Mouse (Mus musculus): ENCODE results near the gene Fbln2. TPM values are rescaled to one million over a fixed set of nuclear protein-coding genes. Genes with fewer than 3 reads are reported as not detected.

Gene Fbln2
- polyA plus RNA-seq, 1 experiment: 12.6 TPM

- no peak for DNase-seq
- TF ChIP-seq POLR2A (IDR thresholded peaks at IDR 0.05; ENCODE audit: low read depth, low read length): no peak
- no peak for TF ChIP-seq CTCF (conservative IDR thresholded peaks at IDR 0.05; ENCODE audit: insufficient read depth, insufficient read length, low read depth, low read length)
- no peaks in the 10 kb centered on the region for H3K4me1 ChIP-seq (ENCODE audit: control insufficient read depth, insufficient read depth, low read length)
- no peak overlapping the region for H3K4me3 ChIP-seq (ENCODE audit: insufficient read depth, low read depth, low read length)
- no peaks in the 10 kb centered on the region for H3K36me3 ChIP-seq (ENCODE audit: control insufficient read depth, insufficient read depth, low read length)
- WGBS: 77% methylated on average over 1 of the region's 1 CpGs
- no peak overlapping the region for H3K27ac ChIP-seq (ENCODE audit: insufficient read depth, low read depth, low read length)
- H3K27me3 ChIP-seq (replicated peaks; ENCODE audit: control insufficient read depth, insufficient read depth, low read length): no peaks in the 10 kb centered on the region
These were observed 54.4 kb downstream of the Fbln2 start for GRCm38 (mm10) chr6:91266647-91267046.

GRCm38 (mm10) chr6:91268318-91268717 is 56.1 kb downstream of the Fbln2 start:
- Histone ChIP-seq H3K27me3 (replicated peaks; ENCODE audit: control insufficient read depth, insufficient read depth, low read length) (no peaks in the 10 kb centered on the region), H3K36me3 (ENCODE audit: control insufficient read depth, insufficient read depth, low read length) (no peaks in the 10 kb centered on the region), H3K4me3 (ENCODE audit: insufficient read depth, low read depth, low read length) (no peak overlapping the region), H3K4me1 (ENCODE audit: control insufficient read depth, insufficient read depth, low read length) (no peaks in the 10 kb centered on the region), H3K27ac (ENCODE audit: insufficient read depth, low read depth, low read length) (no peak overlapping the region)
- 42% methylated on average over 9 of the region's 9 CpGs for WGBS
- no peak for DNase-seq
- TF ChIP-seq CTCF (conservative IDR thresholded peaks at IDR 0.05; ENCODE audit: insufficient read depth, insufficient read length, low read depth, low read length) (no peak), POLR2A (IDR thresholded peaks at IDR 0.05; ENCODE audit: low read depth, low read length) (no peak)

- Histone ChIP-seq H3K36me3 (ENCODE audit: control insufficient read depth, insufficient read depth, low read length) (no peaks in the 10 kb centered on the region), H3K4me3 (ENCODE audit: insufficient read depth, low read depth, low read length) (no peak overlapping the region), H3K4me1 (ENCODE audit: control insufficient read depth, insufficient read depth, low read length) (no peaks in the 10 kb centered on the region), H3K27ac (ENCODE audit: insufficient read depth, low read depth, low read length) (no peak overlapping the region), H3K27me3 (replicated peaks; ENCODE audit: control insufficient read depth, insufficient read depth, low read length) (no peaks in the 10 kb centered on the region)
- peak; percentile 33 for DNase-seq
- peak; percentile 81 for TF ChIP-seq CTCF (conservative IDR thresholded peaks at IDR 0.05; ENCODE audit: insufficient read depth, insufficient read length, low read depth, low read length)
- no peak for TF ChIP-seq POLR2A (IDR thresholded peaks at IDR 0.05; ENCODE audit: low read depth, low read length)
- WGBS: 3% methylated on average over 7 of the region's 7 CpGs
These were observed 65.3 kb downstream of the Fbln2 start for GRCm38 (mm10) chr6:91277549-91277948.

- no peak for DNase-seq
- TF ChIP-seq CTCF (conservative IDR thresholded peaks at IDR 0.05; ENCODE audit: insufficient read depth, insufficient read length, low read depth, low read length): no peak
These were observed 66.0 kb downstream of the Fbln2 start for GRCm38 (mm10) chr6:91278302-91278701.

GRCm38 (mm10) chr6:91279477-91279876 is 67.2 kb downstream of the Fbln2 start:
- Histone ChIP-seq H3K4me3 (ENCODE audit: insufficient read depth, low read depth, low read length) (no peak overlapping the region), H3K27me3 (replicated peaks; ENCODE audit: control insufficient read depth, insufficient read depth, low read length) (no peaks in the 10 kb centered on the region), H3K4me1 (ENCODE audit: control insufficient read depth, insufficient read depth, low read length) (no peaks in the 10 kb centered on the region), H3K27ac (ENCODE audit: insufficient read depth, low read depth, low read length) (no peak overlapping the region), H3K36me3 (ENCODE audit: control insufficient read depth, insufficient read depth, low read length) (no peaks in the 10 kb centered on the region)
- no peak for TF ChIP-seq POLR2A (IDR thresholded peaks at IDR 0.05; ENCODE audit: low read depth, low read length)
- no peak for TF ChIP-seq CTCF (conservative IDR thresholded peaks at IDR 0.05; ENCODE audit: insufficient read depth, insufficient read length, low read depth, low read length)
- no peak for DNase-seq
- 36% methylated on average over 4 of the region's 4 CpGs for WGBS

More at GRCm38 (mm10) chr6:91278302-91278701, 66.0 kb downstream of the Fbln2 start:
- WGBS: 77% methylated on average over 1 of the region's 1 CpGs
- Histone ChIP-seq H3K36me3 (ENCODE audit: control insufficient read depth, insufficient read depth, low read length) (no peaks in the 10 kb centered on the region), H3K4me1 (ENCODE audit: control insufficient read depth, insufficient read depth, low read length) (no peaks in the 10 kb centered on the region), H3K27me3 (replicated peaks; ENCODE audit: control insufficient read depth, insufficient read depth, low read length) (no peaks in the 10 kb centered on the region), H3K4me3 (ENCODE audit: insufficient read depth, low read depth, low read length) (no peak overlapping the region), H3K27ac (ENCODE audit: insufficient read depth, low read depth, low read length) (no peak overlapping the region)

GRCm38 (mm10) chr6:91281206-91281605 is 69.0 kb downstream of the Fbln2 start:
- H3K4me1 ChIP-seq (ENCODE audit: control insufficient read depth, insufficient read depth, low read length): no peaks in the 10 kb centered on the region
- H3K27me3 ChIP-seq (replicated peaks; ENCODE audit: control insufficient read depth, insufficient read depth, low read length): no peaks in the 10 kb centered on the region
- no peaks in the 10 kb centered on the region for H3K36me3 ChIP-seq (ENCODE audit: control insufficient read depth, insufficient read depth, low read length)
- H3K27ac ChIP-seq (ENCODE audit: insufficient read depth, low read depth, low read length): no peak overlapping the region
- TF ChIP-seq CTCF (conservative IDR thresholded peaks at IDR 0.05; ENCODE audit: insufficient read depth, insufficient read length, low read depth, low read length) (peak; percentile 99), POLR2A (IDR thresholded peaks at IDR 0.05; ENCODE audit: low read depth, low read length) (no peak)
- DNase-seq: peak; percentile 84
- 4% methylated on average over 6 of the region's 6 CpGs for WGBS
- no peak overlapping the region for H3K4me3 ChIP-seq (ENCODE audit: insufficient read depth, low read depth, low read length)

- DNase-seq: no peak
- no peak overlapping the region for H3K27ac ChIP-seq (ENCODE audit: insufficient read depth, low read depth, low read length)
- no peaks in the 10 kb centered on the region for H3K4me1 ChIP-seq (ENCODE audit: control insufficient read depth, insufficient read depth, low read length)
- H3K27me3 ChIP-seq (replicated peaks; ENCODE audit: control insufficient read depth, insufficient read depth, low read length): no peaks in the 10 kb centered on the region
- H3K4me3 ChIP-seq (ENCODE audit: insufficient read depth, low read depth, low read length): no peak overlapping the region
- TF ChIP-seq CTCF (conservative IDR thresholded peaks at IDR 0.05; ENCODE audit: insufficient read depth, insufficient read length, low read depth, low read length): no peak
- TF ChIP-seq POLR2A (IDR thresholded peaks at IDR 0.05; ENCODE audit: low read depth, low read length): no peak
- WGBS: 60% methylated on average over 5 of the region's 5 CpGs
- H3K36me3 ChIP-seq (ENCODE audit: control insufficient read depth, insufficient read depth, low read length): no peaks in the 10 kb centered on the region
These were observed 69.5 kb downstream of the Fbln2 start for GRCm38 (mm10) chr6:91281747-91282146.

- WGBS: 48% methylated on average over 7 of the region's 7 CpGs
- peak; percentile 13 for DNase-seq
- no peaks in the 10 kb centered on the region for H3K27me3 ChIP-seq (replicated peaks; ENCODE audit: control insufficient read depth, insufficient read depth, low read length)
These were observed 70.8 kb downstream of the Fbln2 start for GRCm38 (mm10) chr6:91283031-91283430.

More at GRCm38 (mm10) chr6:91283031-91283430, 70.8 kb downstream of the Fbln2 start:
- Histone ChIP-seq H3K4me1 (ENCODE audit: control insufficient read depth, insufficient read depth, low read length) (no peaks in the 10 kb centered on the region), H3K4me3 (ENCODE audit: insufficient read depth, low read depth, low read length) (no peak overlapping the region), H3K27ac (ENCODE audit: insufficient read depth, low read depth, low read length) (no peak overlapping the region), H3K36me3 (ENCODE audit: control insufficient read depth, insufficient read depth, low read length) (no peaks in the 10 kb centered on the region)
- TF ChIP-seq POLR2A (IDR thresholded peaks at IDR 0.05; ENCODE audit: low read depth, low read length): no peak
